In the genomic region with DNA sequence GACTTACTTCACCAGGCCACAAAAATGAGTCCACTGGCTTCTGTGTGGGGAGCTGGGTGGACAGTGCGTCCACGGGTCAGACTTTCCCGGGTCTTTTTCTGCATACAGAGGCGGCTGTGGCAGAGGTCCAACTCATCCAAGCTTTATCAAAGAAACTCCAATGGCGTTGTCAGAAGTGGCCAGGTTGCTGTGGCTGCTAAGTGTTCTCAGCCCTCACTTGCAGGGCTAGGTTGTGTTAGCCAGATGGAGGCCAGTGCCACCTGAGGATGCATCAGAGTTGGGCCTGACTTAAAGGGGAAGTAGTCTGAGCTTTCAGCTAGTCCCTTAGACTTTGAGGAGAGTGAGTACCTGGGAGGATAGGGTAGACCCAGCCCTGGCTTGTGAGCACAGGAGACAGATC, we compare ENCODE assay signal across 7 mouse cellular contexts. TPM values are rescaled to one million over a fixed set of nuclear protein-coding genes. Genes with fewer than 3 reads are reported as not detected.
A peak's percentile ranks its signal among the peaks of the same experiment; 100 is the strongest.
DNase-seq lines count a peak whose midpoint lies in the region; ATAC-seq and TF ChIP-seq lines count a peak whose summit lies in the region.

No protein-coding gene starts in this region.

- no peaks in the 10 kb centered on the region for H3K9me3 ChIP-seq in CH12.LX (replicated peaks; ENCODE audit: low read length)
- no peaks in the 10 kb centered on the region for H3K9me3 ChIP-seq in hindbrain, embryonic 12.5 days (replicated peaks)

- dilution Hi-C loops in CH12.LX (cut with MboI; ENCODE audit: extremely low pct_ligation_motif_present, extremely low pct_unique_long_range_greater_than_20kb, low sequenced_read_pairs): no loop called here

- H3K4me1 ChIP-seq in CH12.LX (ENCODE audit: control insufficient read depth in 1 of 2, insufficient read depth in 2 of 2): peaks cover 14 to 64% of the 10 kb centered on the region in 2 experiments
- H3K4me1 ChIP-seq in hindbrain, embryonic 12.5 days: peaks cover 29% of the 10 kb centered on the region

- 74% methylated on average over 5 of the region's 5 CpGs for WGBS in hindbrain, embryonic 12.5 days

- no peak for TF ChIP-seq EP300 in CH12.LX (IDR thresholded peaks at IDR 0.05; ENCODE audit: low read length)

- DNase-seq in CH12.LX (ENCODE audit: extremely low read depth) (peak; percentile 52), MEL-GATA-1-ER (ENCODE audit: extremely low read depth, low read depth) (peak; percentile 47)
- peak; percentile 38 for DNase-seq in lung, postnatal 25 days (ENCODE audit: low spot score)
- DNase-seq in ovary, postnatal 10 days (ENCODE audit: low spot score): no peak
- no peak for DNase-seq in thymus, postnatal 25 days
- DNase-seq in urinary bladder, adult 18-20 months (ENCODE audit: low spot score in 2 of 2): no peak

- no peak for TF ChIP-seq POLR2A in CH12.LX (IDR thresholded peaks at IDR 0.05; ENCODE audit: low read depth, low read length)

- peak overlapping the region; percentile 92; the same call in 1 of the 2 replicates for H3K9ac ChIP-seq in CH12.LX (ENCODE audit: insufficient read depth, low read depth)
- no peak overlapping the region for H3K9ac ChIP-seq in hindbrain, embryonic 12.5 days

- H3K36me3 ChIP-seq in CH12.LX (replicated peaks in 1 of 2; ENCODE audit: control insufficient read depth in 1 of 2, insufficient read depth in 1 of 2, low read length in 1 of 2): peaks cover 5 to 41% of the 10 kb centered on the region in 2 experiments
- H3K36me3 ChIP-seq in hindbrain, embryonic 12.5 days: peaks cover 3% of the 10 kb centered on the region; the same call in 1 of the 2 replicates

- H3K27me3 ChIP-seq in CH12.LX (replicated peaks): no peaks in the 10 kb centered on the region
- H3K27me3 ChIP-seq in hindbrain, embryonic 12.5 days: no peaks in the 10 kb centered on the region

- no peak overlapping the region for H3K27ac ChIP-seq in CH12.LX (ENCODE audit: insufficient read depth, low read depth)
- no peak overlapping the region for H3K27ac ChIP-seq in hindbrain, embryonic 12.5 days

- H3K4me3 ChIP-seq in CH12.LX (replicated peaks in 1 of 3; ENCODE audit: low read depth in 2 of 3, low read length in 2 of 3, poor library complexity in 1 of 3): peak overlapping the region; percentile 18 to 97 (median 94)
- H3K4me3 ChIP-seq in hindbrain, embryonic 12.5 days: peak overlapping the region; percentile 12; the same call in 1 of the 2 replicates

- no peak for TF ChIP-seq CTCF in CH12.LX (conservative IDR thresholded peaks at IDR 0.05 in 1 of 2, IDR thresholded peaks at IDR 0.05 in 1 of 2; ENCODE audit: low read depth in 2 of 2, low read length in 2 of 2)

- in situ Hi-C loops in CH12.LX (cut with MboI; ENCODE audit: low pct_ligation_motif_present, low pct_unique_long_range_greater_than_20kb, low sequenced_read_pairs): no loop called here

- peak overlapping the region; percentile 96 for H3K4me2 ChIP-seq in CH12.LX (ENCODE audit: insufficient read depth, low read depth, poor library complexity, severe bottlenecking)
- peak overlapping the region; percentile 84 for H3K4me2 ChIP-seq in hindbrain, embryonic 12.5 days (replicated peaks)

- H3K79me2 ChIP-seq in CH12.LX (replicated peaks; ENCODE audit: control insufficient read depth, extremely low read depth, insufficient read depth, poor library complexity, severe bottlenecking): peaks cover 71% of the 10 kb centered on the region

- ATAC-seq in hindbrain, embryonic 12.5 days (ENCODE audit: low FRiP score): no peak

- no peak for TF ChIP-seq RAD21 in CH12.LX (IDR thresholded peaks at IDR 0.05; ENCODE audit: low read depth, low read length)

TF ChIP-seq in CH12.LX, 34 proteins besides CTCF, POLR2A, EP300 and RAD21:
- TF ChIP-seq SIN3A (IDR thresholded peaks at IDR 0.05; ENCODE audit: low read length): 0 out of 2 replicates have a peak, but pooled peaks have one; percentile 35
- TF ChIP-seq PAX5 (IDR thresholded peaks at IDR 0.05; ENCODE audit: low read length): no peak
TF ChIP-seq in CH12.LX: peak in this region for 1.

RNA-seq across cellular contexts. Expression of a gene that starts 3.4 kb away (rescaled TPM):
- 432 and 450 TPM in 2 replicates for total RNA-seq in CH12.LX (2012; rRNA removed)
- total RNA-seq in CH12.LX (2014; rRNA removed): 420 and 456 TPM in 2 replicates
- polyA plus RNA-seq in CH12.LX (2012; ENCODE audit: insufficient read length, low read depth): 735 and 837 TPM in 2 replicates
- 210 and 216 TPM in 2 replicates for polyA plus RNA-seq in hindbrain, embryonic 12.5 days (2016; fragmentation: Nextera tagmentation; extraction: Ambion mirVana)

Comparison
In these comparisons a context has a peak if more than half of its experiments do, and no peak if none do; other contexts are left out.
1. DNase-seq: peak in CH12.LX (single experiment), MEL-GATA-1-ER (single experiment) and lung, postnatal 25 days (single experiment); none in ovary, postnatal 10 days (single experiment), thymus, postnatal 25 days (single experiment) and urinary bladder, adult 18-20 months (0 of 2).